Mouse (Mus musculus): ENCODE data around the gene Mrps5.
"Not testable (repeated sequence)": the region's sequence is repeated elsewhere in the genome, so short reads cannot be mapped to it uniquely, and the experiment has no call there.

The Mrps5 gene

DNA sequence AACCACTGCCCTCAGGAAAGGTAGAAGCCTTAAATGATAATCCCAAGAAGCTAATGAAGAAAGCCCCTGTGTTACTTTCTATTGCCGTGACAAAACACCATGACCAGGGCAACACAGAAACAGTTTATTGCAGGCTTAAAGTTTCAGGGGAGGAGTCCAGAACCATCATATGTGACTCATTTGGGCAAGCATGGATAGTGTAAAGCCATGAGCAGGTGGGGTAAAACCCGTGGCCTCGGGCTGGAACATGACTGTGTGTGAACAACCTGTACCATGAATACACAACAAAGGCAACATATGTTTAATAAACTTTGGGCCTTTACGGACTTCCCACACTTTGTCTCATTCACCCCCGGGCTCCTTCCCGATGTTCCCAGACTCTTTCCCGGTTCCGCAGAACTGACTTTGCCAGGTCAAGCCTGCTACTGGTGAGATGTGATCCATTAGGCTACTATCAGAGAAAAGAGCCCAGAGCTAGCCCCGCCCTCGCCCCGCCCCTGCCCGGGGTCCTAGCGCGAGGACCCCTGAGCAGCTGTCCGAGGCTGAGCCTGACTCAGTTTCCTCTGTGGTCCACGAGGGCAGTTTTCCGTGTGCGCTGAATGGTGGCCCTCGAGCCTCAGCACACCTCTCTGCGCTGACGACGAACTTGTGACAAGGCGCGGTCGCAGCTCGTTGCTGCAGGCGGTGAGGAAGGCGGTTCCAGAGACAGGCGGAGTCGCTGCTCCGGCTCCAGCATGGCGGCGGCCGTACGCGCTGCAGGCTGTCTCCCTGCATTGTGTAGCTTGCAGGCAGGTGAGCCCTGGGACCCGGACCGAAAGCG, at the start of gene Mrps5, which contains the start of gene Zfp661:
Gene Mrps5, plus strand, starts transcription at position 529 of the 820 bp plus-strand sequence.
Gene Zfp661, minus strand, starts transcription at position 401 of the 820 bp plus-strand sequence.
- peak; percentile 81 for DNase-seq

DNA sequence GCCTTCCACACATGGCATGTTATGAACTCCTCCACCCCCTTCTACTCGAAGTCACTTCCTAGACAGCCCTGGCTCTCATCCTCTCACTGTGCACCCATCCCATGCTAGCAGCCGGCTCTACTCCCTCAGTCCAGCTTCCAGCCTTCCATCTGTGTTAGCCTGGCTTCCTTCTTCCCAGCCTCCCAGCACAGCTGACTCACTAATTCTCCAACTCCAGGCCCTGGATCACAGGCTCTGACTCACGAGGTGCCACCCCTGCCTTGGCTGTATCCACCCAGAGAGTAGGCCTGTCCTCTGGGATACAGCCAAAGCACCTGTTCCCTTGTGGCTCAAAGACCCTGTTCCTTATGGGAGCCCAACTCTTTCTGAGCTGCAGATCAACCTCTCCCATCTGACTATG, 49.5 kb upstream of the Mrps5 start:
- peak; percentile 83 for DNase-seq

GRCm38 (mm10) chr2:127539494-127539893, 47.5 kb upstream of the Mrps5 start:
- no peak for DNase-seq

GRCm38 (mm10) chr2:127541185-127541584, 45.8 kb upstream of the Mrps5 start, which contains the start of gene Prom2:
TSS of gene Prom2 (minus strand) at chr2:127541467.
- DNase-seq: no peak

DNA sequence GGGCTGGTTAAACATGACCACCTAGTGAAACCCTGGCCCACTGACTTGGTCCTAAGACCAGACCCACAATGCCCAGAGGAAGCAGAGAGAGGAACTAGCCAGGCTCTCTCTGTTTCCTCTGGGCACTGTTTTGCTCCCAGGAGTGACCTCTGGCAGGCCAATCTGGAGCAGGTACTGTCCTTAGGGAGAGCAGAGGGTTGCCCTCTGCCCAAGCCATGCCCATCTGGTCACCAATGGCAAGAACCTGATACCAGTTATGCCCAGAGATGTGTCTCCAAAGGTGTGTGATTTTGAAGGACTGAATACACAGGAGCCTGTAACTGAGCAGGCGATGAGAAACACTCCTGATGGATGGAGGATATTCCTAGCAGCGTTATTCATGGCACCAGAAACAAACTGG, 45.3 kb upstream of the Mrps5 start:
- DNase-seq: no peak

GRCm38 (mm10) chr2:127548342-127549074, 38.5 kb upstream of the Mrps5 start:
- no peak for DNase-seq

GRCm38 (mm10) chr2:127549711-127550110, 37.3 kb upstream of the Mrps5 start:
- DNase-seq: no peak

- no peak for DNase-seq
Measured at GRCm38 (mm10) chr2:127550446-127550845, 36.6 kb upstream of the Mrps5 start.

DNA sequence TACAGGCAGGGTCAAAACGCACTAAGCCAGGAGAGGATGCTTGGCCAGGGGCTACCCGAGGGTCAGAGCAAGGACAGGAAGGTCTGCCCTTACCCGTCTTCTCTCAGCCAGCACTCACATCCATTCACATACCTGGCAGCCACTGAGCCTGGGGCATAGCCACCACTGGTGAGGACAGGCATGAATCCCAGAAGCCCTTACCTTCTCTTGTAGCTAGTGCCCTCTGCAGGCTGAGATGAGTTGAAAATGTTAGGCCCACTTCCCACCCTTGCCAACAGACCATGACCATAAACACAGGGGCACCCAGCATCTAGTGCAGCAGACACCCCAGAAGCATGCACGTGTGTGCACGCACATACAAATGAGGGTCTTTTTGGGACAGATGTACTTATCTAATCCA, 35.9 kb upstream of the Mrps5 start:
- peak; percentile 42 for DNase-seq

DNA sequence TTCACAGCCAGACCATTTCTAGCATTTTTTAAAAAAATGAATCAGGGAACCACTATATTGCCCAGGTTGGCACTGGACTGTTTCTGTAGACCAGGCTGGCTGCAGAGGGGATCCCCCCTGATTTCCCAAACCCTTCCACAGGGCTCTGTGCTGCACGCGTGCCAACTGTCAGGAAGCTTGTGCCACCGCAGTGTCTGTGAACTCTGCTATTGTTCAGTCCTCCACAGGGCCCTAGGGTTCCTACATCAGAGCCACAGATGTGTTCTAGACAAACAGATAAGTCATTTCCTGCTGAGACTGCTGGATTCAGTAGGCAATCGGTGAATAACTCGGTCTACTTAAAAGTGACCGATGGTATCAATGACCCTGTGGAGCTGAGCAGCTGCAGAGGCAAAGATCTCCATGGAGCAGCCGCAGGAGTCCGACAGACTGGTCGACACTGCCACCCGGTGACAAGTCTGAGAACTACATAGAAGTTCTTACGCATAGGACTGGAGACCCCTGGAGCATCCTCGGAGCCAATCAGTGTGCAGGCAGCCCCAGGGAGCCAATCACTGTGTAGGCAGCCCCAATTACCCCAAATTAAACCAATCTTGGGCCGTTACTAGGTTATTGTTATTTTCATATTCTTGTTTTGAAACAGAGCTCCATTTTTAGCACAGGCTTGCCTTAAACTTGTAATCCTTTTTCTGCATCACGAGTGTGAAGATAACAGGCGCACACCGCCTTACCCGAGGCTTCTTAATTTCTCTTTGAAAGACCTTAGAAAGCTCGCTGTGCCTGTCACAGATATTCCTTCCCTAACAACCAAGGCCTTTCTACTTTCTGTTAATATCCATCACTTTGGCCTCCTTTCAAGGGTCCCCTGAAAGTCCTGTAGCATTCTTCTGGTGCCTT, 27.7 kb upstream of the Mrps5 start:
- DNase-seq: peak; percentile 93

DNA sequence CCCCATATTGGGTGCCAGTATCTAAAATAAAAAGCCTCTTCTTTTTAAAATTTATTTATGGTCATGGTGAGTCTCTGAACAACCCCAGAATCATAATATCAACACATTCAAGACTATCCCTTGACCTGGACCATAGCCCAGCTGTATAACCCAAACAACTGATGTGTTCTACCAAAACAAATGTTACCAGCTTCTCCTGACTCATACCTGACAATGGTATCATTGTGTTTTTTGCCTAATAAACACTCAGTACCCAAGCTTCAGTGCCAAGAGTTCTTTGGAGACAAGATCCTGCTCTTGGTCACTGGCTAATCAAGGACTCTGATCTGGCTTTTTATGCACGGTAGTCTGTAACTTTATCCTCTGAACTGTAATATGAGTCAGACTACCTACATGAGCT, 13.7 kb upstream of the Mrps5 start:
- no peak for DNase-seq

DNA sequence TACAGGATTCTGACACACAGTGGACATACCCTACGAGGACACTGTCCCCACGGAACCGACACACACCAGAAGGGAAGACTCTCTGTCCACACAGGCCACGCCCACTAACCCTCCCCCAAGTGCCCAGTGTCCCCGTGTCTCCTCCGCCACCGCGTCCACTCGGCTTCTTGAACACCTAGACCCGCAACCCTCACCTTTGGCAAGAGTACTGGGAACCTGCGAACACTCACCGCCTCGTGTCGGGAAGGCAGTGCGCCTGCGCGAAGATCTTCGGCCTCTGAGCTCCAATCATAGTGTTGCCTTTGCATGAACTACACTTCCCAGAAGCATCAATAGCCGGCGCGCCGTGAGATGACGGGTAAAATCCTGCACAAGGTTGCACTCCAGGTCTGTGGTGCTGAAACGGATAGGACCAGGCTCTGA, 2.6 kb upstream of the Mrps5 start:
- peak; percentile 97 for DNase-seq

- DNase-seq: no peak
Measured at GRCm38 (mm10) chr2:127587514-127587844, 457 bp downstream of the Mrps5 start.

DNA sequence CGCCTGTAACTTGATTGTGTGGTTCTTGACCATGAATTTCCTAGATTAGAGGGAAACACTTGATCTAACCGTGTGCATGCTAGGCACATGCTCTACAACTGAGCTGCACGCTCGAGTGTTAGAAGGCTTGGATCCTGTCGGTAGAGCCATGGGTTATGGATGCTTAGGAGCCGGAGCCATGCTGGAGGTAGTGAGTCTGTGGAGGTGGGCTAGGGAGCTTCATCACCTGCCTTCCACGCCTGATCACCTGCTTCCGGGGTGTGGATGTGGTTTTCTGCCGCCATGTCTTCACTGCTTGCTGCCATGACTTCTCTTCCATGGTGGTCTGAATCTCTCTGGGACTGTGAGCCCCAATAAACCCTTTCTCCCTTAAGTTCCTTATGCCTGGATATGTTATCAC, 1.9 kb downstream of the Mrps5 start:
- DNase-seq: no peak

GRCm38 (mm10) chr2:127590204-127590603, 3.2 kb downstream of the Mrps5 start:
- no peak for DNase-seq

- DNase-seq: no peak
Measured at GRCm38 (mm10) chr2:127590840-127591239, 3.8 kb downstream of the Mrps5 start.

DNA sequence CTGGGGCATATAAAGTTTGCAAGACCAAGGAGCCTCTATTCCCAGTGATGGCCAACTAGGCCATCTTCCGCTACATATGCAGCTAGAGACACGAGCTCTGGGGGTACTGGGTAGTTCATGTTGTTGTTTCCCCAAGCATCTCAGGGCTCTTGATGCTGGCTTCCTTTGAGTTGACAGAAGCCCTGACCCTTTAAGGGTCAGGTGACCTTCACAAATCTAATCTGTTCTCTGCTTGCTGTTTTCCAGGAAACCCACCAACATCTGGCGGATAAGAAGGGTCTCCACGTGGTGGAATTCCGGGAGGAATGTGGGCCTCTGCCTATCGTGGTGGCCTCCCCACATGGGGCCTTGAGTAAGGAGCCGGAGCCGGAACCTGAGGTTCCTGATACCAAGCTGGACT, 16.4 kb downstream of the Mrps5 start:
- not testable (repeated sequence) for DNase-seq

DNA sequence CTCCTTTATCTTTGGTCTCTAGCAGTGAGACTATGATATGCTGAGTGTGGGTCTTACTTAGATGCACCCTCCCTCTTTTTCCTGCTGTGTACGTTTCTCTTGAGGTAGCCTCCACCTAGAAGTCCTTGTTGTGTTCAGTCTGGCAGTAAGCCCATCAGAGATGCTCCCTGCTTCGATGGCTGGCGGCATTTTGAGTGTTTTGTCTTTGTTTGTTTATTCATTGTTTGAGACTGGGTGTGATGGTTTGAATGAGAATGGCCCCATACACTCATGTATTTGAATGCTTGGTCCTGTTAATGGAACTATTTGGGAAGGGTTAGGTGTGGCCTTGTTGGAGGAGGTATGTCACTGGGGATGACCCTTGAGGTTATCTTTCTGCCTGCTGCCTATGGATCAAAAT, 18.2 kb downstream of the Mrps5 start:
- no peak for DNase-seq

DNA sequence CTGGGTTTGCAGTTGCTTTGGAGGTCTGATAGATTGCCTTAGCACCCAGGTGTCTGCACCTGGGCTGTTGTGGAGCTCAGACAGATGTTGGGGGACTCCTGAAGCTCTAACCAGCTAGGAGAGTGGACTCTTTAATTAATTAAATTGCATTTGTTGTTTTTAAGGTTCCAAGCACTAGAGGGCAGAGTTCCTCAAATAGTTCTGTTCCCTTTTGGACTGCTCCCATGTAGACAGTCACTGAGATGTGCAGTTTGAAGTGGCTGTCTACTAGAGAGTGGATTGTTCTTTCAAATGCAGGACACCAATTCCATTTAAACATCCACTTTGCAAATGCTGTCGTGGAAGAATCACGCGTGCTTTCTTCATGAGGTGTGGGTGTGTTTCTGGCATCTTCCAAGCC, 21.2 kb downstream of the Mrps5 start:
- no peak for DNase-seq

GRCm38 (mm10) chr2:127608986-127609385, 22.0 kb downstream of the Mrps5 start:
- DNase-seq: no peak

DNA sequence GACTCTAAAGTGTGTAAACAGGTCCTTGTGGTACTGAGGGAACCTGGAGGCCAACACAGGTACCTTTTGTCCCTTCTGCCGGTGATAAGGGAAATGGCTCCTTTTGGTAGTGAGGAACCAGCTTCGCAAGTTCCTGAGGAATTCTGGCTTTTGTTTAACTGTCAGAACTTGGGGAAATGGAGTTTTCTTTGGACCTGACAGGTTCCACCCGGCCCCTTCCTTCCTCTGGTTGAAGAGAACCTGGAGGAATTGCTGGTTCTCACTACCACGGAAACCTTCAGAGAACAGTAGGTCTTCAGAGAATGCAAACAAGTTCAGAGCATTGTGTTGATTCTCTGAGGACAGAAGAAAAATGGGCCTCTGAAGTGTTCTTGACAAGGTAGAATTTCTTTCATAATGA, 24.4 kb downstream of the Mrps5 start:
- DNase-seq: no peak

- peak; percentile 45 for DNase-seq
Measured at GRCm38 (mm10) chr2:127612288-127612687, 25.3 kb downstream of the Mrps5 start.

- DNase-seq: no peak
Measured at GRCm38 (mm10) chr2:127619311-127619710, 32.3 kb downstream of the Mrps5 start.
